Mouse (Mus musculus) E14TG2a.4 (cell line): ENCODE measurements around the gene Vps26a.
"Not testable (repeated sequence)": the region's sequence is repeated elsewhere in the genome, so short reads cannot be mapped to it uniquely, and the experiment has no call there.

ENCODE experiments used
- H3K27me3 ChIP-seq: 2 replicates; pipeline ENCODE4 v1.6.1; 2014; ENCODE audit warnings: low read length, control low read depth; ENCODE audit not compliant: insufficient read depth
- H3K36me3 ChIP-seq: 2 replicates; pipeline ENCODE4 v1.6.1; 2014; ENCODE audit warnings: low read length, control low read depth; ENCODE audit not compliant: insufficient read depth
- H3K4me1 ChIP-seq: replicated peaks from 2 replicates; pipeline ENCODE4 v1.6.1; 2014; ENCODE audit warnings: low read depth, low read length, control low read depth
- H3K4me3 ChIP-seq: replicated peaks from 2 replicates; pipeline ENCODE4 v1.5.1; 2014; ENCODE audit warnings: mild to moderate bottlenecking, low read length
- H3K9me3 ChIP-seq: 2 replicates; pipeline ENCODE4 v1.6.1; 2014; ENCODE audit warnings: low read length, control low read depth
- CTCF ChIP-seq: conservative IDR thresholded peaks from 2 replicates; pipeline ENCODE4 v1.5.1; 2014; ENCODE audit warnings: low read length
- NANOG ChIP-seq: IDR thresholded peaks from 2 replicates; pipeline ENCODE4 v1.6.1; 2014; ENCODE audit warnings: borderline replicate concordance, low read length, mixed read lengths
- POU5F1 ChIP-seq: IDR thresholded peaks from 2 replicates; pipeline ENCODE4 v1.6.1; 2014; ENCODE audit warnings: low read length, borderline replicate concordance

Gene Vps26a

GRCm38 (mm10) chr10:62503836-62504628, 17.4 kb upstream of the Vps26a start:
- TF ChIP-seq CTCF (no peak), NANOG (no peak), POU5F1 (no peak)
- Histone ChIP-seq H3K27me3 (peaks cover 10% of the 10 kb centered on the region; the same call in 1 of the 2 replicates), H3K4me1 (peaks cover 20% of the 10 kb centered on the region)

GRCm38 (mm10) chr10:62503353-62503752, 16.7 kb upstream of the Vps26a start:
- Histone ChIP-seq H3K36me3 (no peaks in the 10 kb centered on the region), H3K27me3 (peaks cover 5% of the 10 kb centered on the region; the same call in 1 of the 2 replicates), H3K4me1 (peaks cover 13% of the 10 kb centered on the region), H3K9me3 (no peaks in the 10 kb centered on the region), H3K4me3 (no peak overlapping the region)
- TF ChIP-seq NANOG (no peak), CTCF (no peak), POU5F1 (no peak)

More at GRCm38 (mm10) chr10:62503836-62504628, 17.4 kb upstream of the Vps26a start:
- Histone ChIP-seq H3K9me3 (no peaks in the 10 kb centered on the region), H3K4me3 (no peak overlapping the region), H3K36me3 (no peaks in the 10 kb centered on the region)

GRCm38 (mm10) chr10:62501951-62502350, 15.3 kb upstream of the Vps26a start:
- no peaks in the 10 kb centered on the region for H3K27me3 ChIP-seq
- H3K36me3 ChIP-seq, result no peaks in the 10 kb centered on the region
- H3K4me1 ChIP-seq, result 0 out of 2 replicates have a peak, but pooled peaks cover 3% of the 10 kb centered on the region
- TF ChIP-seq POU5F1, result no peak
- TF ChIP-seq NANOG, result no peak
- no peak for TF ChIP-seq CTCF
- H3K4me3 ChIP-seq, result no peak overlapping the region
- H3K9me3 ChIP-seq, result no peaks in the 10 kb centered on the region

- H3K36me3 ChIP-seq, result no peaks in the 10 kb centered on the region
- TF ChIP-seq CTCF (no peak), POU5F1 (no peak), NANOG (no peak)
- H3K4me1 ChIP-seq, result 0 out of 2 replicates have a peak, but pooled peaks cover 3% of the 10 kb centered on the region
- no peaks in the 10 kb centered on the region for H3K27me3 ChIP-seq
- no peak overlapping the region for H3K4me3 ChIP-seq
- H3K9me3 ChIP-seq, result no peaks in the 10 kb centered on the region
Measured at GRCm38 (mm10) chr10:62500916-62501615, 14.5 kb upstream of the Vps26a start.

GRCm38 (mm10) chr10:62500088-62500915, 13.7 kb upstream of the Vps26a start:
- TF ChIP-seq CTCF (peak; percentile 81), POU5F1 (no peak), NANOG (no peak)
- Histone ChIP-seq H3K27me3 (no peaks in the 10 kb centered on the region), H3K4me3 (no peak overlapping the region), H3K36me3 (no peaks in the 10 kb centered on the region), H3K4me1 (no peaks in the 10 kb centered on the region), H3K9me3 (no peaks in the 10 kb centered on the region)

GRCm38 (mm10) chr10:62491681-62492080, 5.1 kb upstream of the Vps26a start:
- not testable (repeated sequence) for H3K9me3 ChIP-seq, H3K27me3 ChIP-seq, H3K36me3 ChIP-seq, H3K4me3 ChIP-seq
- peaks cover 19% of the 10 kb centered on the region for H3K4me1 ChIP-seq

- Histone ChIP-seq H3K4me3 (no peak overlapping the region), H3K27me3 (peaks cover 2% of the 10 kb centered on the region; the same call in 1 of the 2 replicates), H3K4me1 (peaks cover 35% of the 10 kb centered on the region), H3K36me3 (no peaks in the 10 kb centered on the region), H3K9me3 (no peaks in the 10 kb centered on the region)
- TF ChIP-seq CTCF (peak; percentile 55), NANOG (no peak), POU5F1 (no peak)
Measured at GRCm38 (mm10) chr10:62488266-62488665, 1.7 kb upstream of the Vps26a start.

- no peaks in the 10 kb centered on the region for H3K9me3 ChIP-seq
- peaks cover 39% of the 10 kb centered on the region for H3K4me1 ChIP-seq
- H3K4me3 ChIP-seq, result peak overlapping the region; percentile 97
- no peak for TF ChIP-seq NANOG
- TF ChIP-seq CTCF, result no peak
- no peak for TF ChIP-seq POU5F1
- H3K36me3 ChIP-seq, result no peaks in the 10 kb centered on the region
- peaks cover 2% of the 10 kb centered on the region; the same call in 1 of the 2 replicates for H3K27me3 ChIP-seq
Measured at GRCm38 (mm10) chr10:62485878-62486582, 575 bp downstream of the Vps26a start.
